Mouse (Mus musculus): Measurements from ENCODE around the gene Apoa4. TPM values are rescaled to one million over a fixed set of nuclear protein-coding genes. Genes with fewer than 3 reads are reported as not detected.

Apoa4 gene
- total RNA-seq (2021), result under 1 TPM in 1 of 2 experiments, not detected in 1; 0.15 TPM
- long read RNA-seq, experiment 1, result 0 reads
- long read RNA-seq, experiment 2, result 0 reads

DNA sequence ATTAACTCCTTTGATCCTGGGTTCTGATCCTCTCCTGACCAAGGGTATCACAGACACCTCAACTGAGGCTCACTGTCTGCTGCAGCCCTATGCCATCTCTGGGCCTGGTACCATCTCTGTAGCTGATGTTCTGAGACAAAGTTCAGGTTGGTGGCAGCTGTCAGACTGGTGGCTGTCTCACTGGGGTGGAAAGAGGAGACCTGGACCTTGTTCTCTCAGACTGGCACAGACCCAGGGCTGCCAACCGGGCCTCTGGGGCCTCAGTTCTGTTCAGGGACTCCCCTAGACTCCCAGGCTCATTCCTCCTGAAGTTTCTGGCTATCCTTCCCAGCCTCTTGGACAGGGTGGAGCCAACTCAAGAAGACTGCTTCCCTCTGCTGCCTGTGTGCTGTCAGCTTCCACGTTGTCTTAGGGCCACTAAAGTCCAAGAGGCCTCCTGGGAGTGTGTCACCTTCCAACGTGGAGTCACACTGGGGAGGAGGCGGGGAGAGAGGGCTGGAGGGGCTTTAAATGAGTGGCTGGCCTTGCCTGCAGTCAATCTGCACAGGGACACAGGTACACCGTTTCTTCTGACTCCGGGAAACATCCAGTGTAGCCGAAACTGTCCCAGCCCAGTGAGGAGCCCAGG lies at the start of gene Apoa4:
TSS of gene Apoa4 (plus strand) at position 171 of the 628 bp plus-strand sequence.
- no peak for DNase-seq (ENCODE audit: low spot score in 2 of 2)

GRCm38 (mm10) chr9:46191234-46191633 lies 49.3 kb upstream of the Apoa4 start:
- no peak for DNase-seq (ENCODE audit: low spot score in 2 of 2)

DNA sequence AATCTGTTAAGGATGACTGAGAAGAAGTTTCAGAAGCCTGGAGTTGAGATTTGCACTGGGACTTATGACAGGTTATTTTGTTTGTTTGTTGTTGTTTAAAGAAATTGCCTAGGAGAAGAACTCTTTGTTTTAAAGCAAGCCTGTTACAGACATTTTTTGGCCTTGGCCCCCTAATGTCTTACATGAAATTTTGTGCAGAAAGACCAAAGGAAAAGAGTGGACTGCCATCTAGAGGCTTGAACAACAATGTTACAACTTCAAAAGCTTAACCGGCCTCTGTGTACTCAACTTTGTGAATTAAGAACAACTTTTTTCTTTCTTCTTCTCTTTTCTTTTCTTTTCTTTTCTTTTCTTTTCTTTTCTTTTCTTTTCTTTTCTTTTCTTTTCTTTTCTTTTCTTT lies 48.9 kb upstream of the Apoa4 start:
- DNase-seq (ENCODE audit: low spot score in 2 of 2), result no peak

GRCm38 (mm10) chr9:46192642-46193041 lies 47.9 kb upstream of the Apoa4 start:
- no peak for DNase-seq (ENCODE audit: low spot score in 2 of 2)

DNA sequence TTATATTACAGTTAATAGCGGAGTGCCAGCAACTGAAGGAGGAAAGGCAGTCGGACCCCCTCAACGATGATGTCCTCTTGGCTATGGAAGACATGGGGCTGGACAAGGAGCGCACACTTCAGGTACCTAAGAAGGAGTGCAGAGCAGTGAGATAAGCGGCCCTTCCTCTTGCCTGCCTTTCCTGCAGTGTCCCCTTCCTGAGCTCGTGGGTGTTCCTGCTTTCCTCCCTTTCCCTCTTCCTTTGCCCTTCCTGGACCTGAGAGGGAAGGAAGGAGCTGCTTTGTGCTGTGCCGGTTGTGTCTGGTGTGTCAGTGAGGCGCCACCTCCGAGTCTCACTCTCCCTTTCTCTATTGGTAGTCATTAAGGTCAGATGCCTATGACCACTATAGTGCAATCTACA lies 45.7 kb upstream of the Apoa4 start:
- DNase-seq (ENCODE audit: low spot score in 2 of 2), result no peak

DNA sequence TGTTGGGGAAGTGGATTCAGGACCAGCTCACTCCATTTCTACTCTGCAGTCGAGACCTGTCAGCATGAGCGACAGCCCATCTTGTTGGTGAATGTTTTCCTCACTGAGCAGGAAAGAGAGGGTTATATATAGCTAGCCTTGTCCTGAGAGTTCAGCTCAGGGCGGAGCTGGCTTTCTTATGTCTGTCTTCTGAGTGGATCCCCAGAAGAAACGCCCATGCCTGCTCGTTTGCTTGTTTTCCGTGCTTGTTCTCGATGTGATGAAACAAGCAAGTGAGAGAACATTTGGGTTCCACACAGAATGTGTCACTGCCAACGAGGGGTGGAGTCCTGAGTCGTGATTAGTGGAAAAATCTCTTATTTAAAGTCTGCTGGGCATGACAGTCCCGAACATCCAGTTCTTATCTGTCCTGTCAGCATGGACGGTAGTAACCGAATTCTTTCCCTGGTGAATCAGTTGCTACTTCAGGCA lies 43.8 kb upstream of the Apoa4 start:
- DNase-seq (ENCODE audit: low spot score in 2 of 2), result no peak

- DNase-seq (ENCODE audit: low spot score in 2 of 2), result no peak
These were observed 42.0 kb upstream of the Apoa4 start for GRCm38 (mm10) chr9:46198461-46198860.

- no peak for DNase-seq (ENCODE audit: low spot score in 2 of 2)
These were observed 41.6 kb upstream of the Apoa4 start for GRCm38 (mm10) chr9:46198936-46199335.

DNA sequence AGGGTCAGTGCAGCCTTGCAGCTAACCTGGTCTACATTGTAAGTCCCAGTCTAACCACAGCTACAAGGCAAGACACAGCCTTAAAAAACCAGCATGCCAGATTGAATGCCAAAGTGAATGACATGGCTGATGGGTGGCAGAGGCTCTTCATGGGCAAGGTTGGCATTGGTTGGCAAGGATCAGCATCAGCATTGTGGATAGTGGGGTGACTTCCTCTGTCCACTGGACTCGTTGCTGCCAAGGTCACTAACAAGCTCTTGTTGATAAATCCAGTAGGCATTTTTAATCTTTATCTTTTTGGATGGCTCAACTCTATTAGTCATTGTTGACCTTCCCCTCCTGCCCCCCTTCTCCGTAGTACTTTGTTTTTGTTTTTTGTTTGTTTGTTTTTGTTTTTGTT lies 40.9 kb upstream of the Apoa4 start:
- DNase-seq (ENCODE audit: low spot score in 2 of 2), result no peak

- no peak for DNase-seq (ENCODE audit: low spot score in 2 of 2)
These were observed 33.5 kb upstream of the Apoa4 start for GRCm38 (mm10) chr9:46206834-46207500.

- no peak for DNase-seq (ENCODE audit: low spot score in 2 of 2)
These were observed 33.0 kb upstream of the Apoa4 start for GRCm38 (mm10) chr9:46207501-46207869.

DNA sequence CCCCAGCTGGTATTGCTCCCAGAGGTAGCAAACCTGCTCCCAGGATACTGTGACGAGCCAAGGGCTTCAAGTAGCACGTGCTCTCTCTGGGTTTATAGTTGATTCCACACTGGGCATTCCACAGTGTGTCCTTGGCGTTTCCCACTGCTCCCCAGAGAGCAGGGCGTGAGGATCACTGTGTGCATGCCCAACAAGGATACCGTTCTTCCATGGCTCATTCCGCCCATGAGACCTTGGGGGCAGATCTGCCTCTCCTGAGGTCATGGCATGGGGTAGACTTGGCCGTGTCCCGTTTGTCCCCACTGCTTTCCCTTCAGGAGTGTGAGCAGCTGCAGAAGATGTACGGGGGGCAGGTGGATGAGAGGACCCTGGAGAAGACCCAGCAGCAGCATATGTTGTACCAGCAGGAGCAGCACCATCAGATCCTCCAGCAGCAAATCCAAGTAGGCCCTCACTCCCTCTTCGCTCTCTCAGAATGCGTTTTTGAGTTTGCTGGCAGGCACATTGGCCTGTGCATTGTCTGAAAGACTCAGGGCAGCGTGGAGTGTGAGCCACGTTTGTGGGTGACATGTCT lies 32.0 kb upstream of the Apoa4 start:
- DNase-seq (ENCODE audit: low spot score in 2 of 2), result no peak

- DNase-seq (ENCODE audit: low spot score in 2 of 2), result no peak
These were observed 30.0 kb upstream of the Apoa4 start for GRCm38 (mm10) chr9:46210473-46210872.

DNA sequence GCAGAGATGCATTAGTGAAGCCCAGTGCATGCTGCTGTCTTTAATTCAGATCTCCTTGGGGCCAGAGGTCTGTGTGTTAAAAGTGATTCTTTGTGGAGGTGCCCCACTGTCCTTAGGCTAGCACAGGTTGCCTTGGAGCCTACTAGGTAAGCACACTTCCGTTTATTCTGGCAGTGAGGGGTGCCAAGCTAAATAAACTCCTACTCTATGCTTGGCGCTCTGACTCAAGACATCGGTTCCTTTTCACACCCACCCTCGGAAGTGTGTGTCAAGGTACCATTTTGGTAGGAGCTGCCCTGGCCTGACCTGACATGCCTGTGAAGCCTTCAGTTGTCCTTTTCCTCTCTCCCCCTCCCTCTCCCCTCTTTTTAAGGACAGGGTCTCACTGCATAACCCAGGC lies 26.2 kb upstream of the Apoa4 start:
- no peak for DNase-seq (ENCODE audit: low spot score in 2 of 2)

- DNase-seq (ENCODE audit: low spot score in 2 of 2), result no peak
These were observed 25.6 kb upstream of the Apoa4 start for GRCm38 (mm10) chr9:46214946-46215337.

- DNase-seq (ENCODE audit: low spot score in 2 of 2), result no peak
These were observed 24.9 kb upstream of the Apoa4 start for GRCm38 (mm10) chr9:46215338-46216322.

- no peak for DNase-seq (ENCODE audit: low spot score in 2 of 2)
These were observed 23.6 kb upstream of the Apoa4 start for GRCm38 (mm10) chr9:46216744-46217470.

DNA sequence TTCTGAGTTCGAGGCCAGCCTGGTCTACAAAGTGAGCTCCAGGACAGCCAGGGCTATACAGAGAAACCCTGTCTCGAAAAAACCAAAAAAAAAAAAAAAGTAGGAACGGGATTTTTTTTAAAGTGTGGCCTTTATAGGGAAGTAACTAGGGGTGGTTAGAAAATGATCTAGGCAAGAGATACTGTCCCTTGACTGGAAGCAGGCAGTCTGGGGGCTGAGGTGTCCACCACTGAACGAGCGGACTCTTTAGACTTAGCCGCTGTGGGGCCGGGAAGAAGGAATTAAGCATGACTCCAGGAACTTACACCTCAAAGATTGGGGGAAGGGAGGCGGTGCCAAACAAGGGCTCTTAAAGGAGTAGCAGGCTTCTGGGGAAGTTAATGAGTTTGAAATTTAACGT lies 22.3 kb upstream of the Apoa4 start:
- no peak for DNase-seq (ENCODE audit: low spot score in 2 of 2)

DNA sequence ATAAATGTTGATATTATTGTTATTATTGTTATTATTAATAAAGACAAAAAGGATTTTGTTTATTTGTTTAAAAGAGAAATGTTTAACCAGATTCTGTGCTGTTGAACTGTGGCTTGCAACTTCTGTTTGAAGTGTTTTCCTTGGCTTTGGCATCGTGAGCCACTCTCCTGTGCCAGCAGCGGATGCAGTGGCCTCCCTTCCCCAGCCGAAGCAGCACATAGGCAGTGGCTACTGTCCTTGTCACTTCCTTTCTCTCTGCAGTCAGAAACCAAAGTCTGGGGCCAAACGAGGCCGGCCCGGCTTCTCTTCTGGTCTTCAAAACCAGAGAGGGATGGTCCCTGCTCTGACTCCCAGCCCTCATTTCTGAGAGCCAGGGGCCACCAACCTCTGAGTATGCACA lies 17.4 kb upstream of the Apoa4 start:
- no peak for DNase-seq (ENCODE audit: low spot score in 2 of 2)

GRCm38 (mm10) chr9:46224101-46224500 lies 16.4 kb upstream of the Apoa4 start:
- DNase-seq (ENCODE audit: low spot score in 2 of 2), result no peak

Data from gastrocnemius, postnatal 4 days (tissue).